Mouse (Mus musculus): ENCODE measurements around the gene Bpifb5.
"Not testable (repeated sequence)": the region's sequence is repeated elsewhere in the genome, so short reads cannot be mapped to it uniquely, and the experiment has no call there.

Bpifb5 gene

DNA sequence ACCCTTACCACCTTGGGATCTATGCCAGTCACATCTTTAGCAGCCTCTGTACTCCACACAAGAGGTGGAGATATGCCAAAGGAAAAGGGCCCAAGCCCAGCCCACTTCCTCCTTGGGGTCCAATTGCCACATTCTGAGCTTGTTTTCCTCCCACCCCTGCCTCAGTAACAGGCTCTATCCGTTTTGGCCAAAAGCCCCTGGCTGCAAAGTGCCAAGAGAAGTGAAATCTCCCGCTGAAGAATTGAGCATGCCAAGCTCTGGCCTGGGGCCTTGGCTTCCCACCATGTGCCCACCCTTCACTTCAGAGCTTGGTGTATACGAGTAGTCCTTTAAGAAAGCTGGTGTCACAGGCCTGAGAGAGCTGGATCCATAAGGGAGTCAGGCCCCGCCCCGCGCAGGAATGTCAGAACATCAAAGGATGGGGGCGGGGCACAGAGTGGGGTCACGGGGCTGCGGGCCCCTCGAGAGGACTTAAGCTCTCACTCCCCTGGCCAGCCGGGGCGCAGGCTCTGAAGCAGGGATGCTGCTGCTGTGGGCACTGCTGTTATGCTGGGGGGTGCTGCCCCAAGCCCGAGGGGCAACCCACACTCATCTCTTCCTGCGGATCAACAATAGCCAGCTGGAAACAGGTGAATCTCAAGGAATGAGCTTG, at the start of gene Bpifb5:
TSS of gene Bpifb5 (plus strand) at position 478 of the 652 bp plus-strand sequence.
- no peak for DNase-seq (ENCODE audit: low read depth, low spot score)

DNA sequence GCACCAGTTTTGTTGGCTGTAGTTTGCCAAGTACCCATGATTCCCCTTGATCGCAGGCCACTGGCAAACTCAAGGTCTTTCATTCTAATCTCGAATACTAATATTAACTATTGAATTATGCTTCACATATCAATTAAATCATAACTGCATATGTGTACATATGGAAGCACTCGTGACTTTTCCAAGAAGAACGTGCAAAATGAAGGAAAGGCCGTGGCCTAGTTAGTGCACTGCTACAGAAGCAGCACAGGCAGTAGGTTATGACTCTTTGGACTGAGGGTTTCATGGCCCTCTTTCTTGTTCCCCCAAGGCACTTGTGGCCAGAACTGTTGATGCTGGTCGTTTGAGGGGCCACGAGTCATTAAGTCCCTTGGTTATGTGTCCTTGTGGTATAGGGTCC, 41.6 kb upstream of the Bpifb5 start:
- not testable (repeated sequence) for DNase-seq (ENCODE audit: low read depth, low spot score)

DNA sequence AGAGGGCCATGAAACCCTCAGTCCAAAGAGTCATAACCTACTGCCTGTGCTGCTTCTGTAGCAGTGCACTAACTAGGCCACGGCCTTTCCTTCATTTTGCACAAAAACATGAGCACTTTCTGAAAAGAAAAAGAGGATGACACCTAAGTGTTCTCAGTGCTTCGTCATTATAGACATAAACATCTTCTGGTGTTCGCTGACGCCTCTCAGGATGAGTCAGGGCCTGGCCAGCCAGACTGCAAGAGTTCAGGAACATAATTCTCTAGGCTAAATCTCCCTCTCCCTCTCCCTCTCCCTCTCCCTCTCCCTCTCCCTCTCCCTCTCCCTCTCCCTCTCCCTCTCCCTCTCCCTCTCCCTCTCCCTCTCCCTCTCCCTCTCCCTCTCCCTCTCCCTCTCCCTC, 40.5 kb upstream of the Bpifb5 start:
- DNase-seq (ENCODE audit: low read depth, low spot score) = not testable (repeated sequence)

DNA sequence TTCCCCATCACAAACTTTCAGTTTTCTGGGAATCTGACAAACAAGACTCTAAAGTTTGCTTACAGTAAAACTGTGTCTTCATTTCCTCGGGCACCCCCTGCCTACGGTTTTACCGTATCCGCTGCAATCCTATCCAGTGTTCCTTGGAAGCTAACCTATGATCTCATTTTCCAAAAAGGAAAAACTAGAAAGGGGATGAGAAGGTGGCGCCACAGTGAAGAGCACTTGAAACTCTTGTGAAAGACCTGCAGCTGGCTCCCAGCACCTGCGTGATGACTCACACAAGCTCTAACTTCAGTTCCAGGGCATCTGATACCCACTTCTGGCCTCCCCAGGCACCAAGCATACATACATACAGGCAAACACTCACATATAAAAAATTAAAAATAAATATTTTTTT, 38.2 kb upstream of the Bpifb5 start:
- no peak for DNase-seq (ENCODE audit: low read depth, low spot score)

DNA sequence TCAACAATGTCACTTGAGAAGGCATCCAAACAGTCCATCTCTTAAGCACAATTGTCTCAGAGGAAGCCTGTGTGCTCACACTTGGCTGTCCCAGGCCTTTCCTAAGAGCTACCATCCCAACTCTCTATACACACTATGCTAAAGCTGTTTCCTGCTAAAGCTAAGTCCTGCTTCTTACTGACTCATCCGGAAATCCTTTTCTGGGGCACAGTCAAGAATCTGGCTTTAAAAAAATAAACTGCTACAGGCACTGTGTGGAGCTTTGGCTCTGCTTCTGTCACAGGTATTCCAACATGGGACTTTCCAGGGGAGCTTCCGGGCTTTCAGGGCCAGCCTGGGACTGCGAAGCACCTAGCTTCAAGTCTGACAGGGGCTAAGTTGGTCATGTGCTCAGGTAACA, 37.8 kb upstream of the Bpifb5 start:
- no peak for DNase-seq (ENCODE audit: low read depth, low spot score)

DNA sequence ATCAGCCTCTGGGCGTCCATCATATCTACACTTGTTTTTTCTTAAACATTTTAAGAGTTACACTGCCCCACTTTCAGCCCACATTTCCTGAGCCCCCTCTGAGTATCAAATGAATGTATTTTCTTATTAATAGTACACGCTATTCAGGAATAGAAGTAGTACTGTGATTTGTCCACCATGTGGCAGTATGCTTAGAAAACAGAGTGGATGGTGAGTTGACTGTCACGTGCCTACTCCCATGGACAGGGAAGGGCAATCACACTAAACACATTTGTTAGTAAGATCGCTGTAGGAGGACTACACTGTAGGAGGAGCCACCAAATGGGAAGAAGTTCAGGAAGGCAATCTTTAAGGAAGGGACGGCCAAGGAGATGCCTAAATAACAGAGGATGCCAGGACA, 36.1 kb upstream of the Bpifb5 start:
- DNase-seq (ENCODE audit: low read depth, low spot score) = no peak

DNA sequence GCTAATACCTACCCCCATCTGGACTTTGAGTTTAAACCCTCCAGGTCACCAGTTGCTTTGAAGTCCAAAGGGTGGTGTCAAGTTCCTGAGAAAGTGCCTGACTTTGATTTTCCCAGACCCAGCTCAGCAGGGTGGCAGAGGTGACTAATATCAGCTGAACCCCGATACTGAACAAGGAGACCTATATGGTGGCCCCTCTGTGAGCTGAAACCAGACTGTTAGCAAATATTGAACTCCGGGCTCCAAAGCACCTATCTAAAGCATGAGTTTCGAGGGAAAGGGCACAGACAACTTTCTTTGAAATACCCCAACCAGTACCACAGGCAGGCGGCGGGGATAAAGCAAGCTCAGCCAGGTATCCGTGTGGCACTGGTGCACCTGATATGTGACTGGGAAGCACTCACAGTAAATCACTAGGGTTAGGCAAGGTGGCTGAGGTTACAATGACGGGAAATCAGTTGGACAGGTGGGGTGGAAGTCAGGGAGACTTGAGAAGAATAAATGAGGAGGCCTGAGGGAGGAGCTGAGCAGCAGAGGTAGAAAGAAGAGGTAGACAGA, 33.6 kb upstream of the Bpifb5 start:
- no peak for DNase-seq (ENCODE audit: low read depth, low spot score)

DNA sequence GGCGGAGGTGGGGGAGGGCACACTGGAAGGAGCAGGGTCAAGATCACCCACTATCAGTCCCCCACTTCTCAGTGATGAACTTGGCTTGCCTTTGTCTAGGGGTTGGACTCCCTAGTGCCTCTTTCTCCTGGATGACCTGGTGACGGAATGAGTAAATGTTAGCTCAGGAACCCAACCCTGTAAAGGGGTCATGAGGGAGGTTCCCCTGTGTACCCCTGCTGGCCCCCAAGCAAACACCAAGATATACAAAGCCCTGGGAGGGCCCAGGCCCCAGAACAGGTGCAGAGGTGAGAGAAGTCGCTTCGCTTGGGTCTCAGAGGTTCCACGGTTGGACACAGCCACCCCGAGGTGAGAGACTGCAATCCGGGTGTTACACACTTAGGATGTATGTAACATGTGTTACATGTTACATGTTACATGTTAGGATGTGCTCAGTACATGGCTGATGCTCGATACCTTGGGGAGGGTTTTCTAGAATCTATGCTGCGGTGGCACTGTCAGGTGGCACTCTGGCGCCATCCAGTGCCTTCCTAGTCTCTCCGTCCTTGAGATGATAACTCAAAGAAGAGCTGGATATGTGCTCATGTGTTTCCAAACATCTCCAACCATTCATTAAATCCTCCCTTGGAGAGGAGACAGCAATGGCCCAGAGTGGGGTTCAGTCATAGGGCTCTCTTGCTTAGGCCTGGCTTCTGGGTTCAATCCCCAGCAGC, 32.8 kb upstream of the Bpifb5 start, which contains the start of gene Bpifb1:
TSS of gene Bpifb1 (plus strand) at position 273 of the 713 bp plus-strand sequence.
- no peak for DNase-seq (ENCODE audit: low read depth, low spot score)

DNA sequence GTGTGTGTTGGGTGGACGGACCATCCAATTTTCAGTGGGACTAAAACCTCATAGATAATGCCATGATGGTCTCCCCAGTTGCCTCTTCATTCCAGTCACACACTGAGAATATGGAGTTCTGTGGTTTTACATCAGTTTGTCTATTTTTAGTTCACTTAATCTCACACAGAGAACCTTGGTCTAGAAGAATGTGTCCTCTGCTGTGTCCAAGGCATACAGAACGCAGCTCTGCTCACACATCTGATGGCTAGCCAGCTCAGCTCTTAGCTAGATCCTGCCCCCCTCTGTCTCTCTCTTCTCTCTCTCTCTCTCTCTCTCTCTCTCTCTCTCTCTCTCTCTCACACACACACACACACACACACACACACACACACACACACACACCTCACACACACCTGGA, 31.4 kb upstream of the Bpifb5 start:
- no peak for DNase-seq (ENCODE audit: low read depth, low spot score)

DNA sequence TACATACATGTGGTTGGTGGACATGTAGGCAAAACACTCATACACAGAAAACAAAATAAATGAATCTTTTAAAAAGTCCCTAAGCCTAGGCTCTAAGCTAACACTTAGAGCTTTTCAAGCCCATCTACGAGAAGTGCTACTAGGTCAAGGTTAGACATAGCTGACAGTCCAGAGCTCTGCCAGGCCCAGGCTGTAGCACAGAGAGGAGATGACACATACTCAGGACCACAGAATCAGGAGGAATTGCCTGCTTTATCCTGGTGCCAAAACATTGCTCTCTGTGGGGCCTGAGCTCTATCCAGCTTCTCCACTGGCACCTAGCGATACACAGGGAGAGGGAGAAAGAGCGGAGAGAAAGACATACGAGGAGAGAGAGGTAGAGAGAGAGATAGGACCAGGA, 30.5 kb upstream of the Bpifb5 start:
- DNase-seq (ENCODE audit: low read depth, low spot score) = no peak

DNA sequence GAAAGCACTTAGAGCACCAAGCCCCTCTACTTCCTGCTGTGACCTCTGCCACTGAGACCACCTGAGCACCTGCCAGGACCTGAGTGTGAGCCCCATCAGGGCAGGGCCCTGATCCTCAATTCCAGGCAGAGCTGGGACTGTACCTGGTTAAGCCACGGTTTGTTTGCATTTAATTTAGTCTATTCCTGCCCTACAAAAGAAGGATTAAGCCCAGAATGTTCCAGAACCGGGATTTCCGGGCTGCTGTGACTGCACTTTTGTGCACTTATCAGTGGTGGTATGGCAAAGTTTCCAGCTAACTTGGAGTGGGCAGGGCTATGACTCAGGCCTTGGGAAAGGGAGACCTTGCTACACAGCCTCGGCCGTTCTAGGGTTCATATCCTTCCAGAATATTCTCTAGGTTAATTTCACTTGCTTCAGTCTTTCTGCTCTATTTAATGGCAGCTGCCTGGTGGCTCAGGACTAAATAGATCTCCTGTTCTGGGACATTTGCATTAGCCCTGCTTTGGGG, 29.5 kb upstream of the Bpifb5 start:
- DNase-seq (ENCODE audit: low read depth, low spot score) = no peak

DNA sequence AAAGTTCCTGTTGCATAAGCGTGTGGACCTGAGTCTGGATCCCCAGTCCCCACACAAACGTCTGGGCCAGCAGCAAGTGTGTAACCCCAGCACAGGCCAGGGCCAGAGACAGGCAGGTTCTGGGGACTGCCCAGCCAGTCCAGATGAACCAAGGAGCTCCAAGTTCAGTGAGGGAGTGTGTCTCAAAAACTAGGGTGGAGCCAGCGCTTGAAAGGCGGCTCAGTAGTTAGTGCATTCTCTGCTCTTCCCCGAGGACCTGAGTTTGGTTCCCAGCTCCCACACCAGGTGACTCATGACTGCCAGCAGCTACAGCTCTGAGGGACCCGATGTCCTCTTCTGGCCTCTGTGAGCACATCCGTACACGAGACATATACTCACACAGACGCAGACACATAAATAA, 26.5 kb upstream of the Bpifb5 start:
- DNase-seq (ENCODE audit: low read depth, low spot score) = no peak

DNA sequence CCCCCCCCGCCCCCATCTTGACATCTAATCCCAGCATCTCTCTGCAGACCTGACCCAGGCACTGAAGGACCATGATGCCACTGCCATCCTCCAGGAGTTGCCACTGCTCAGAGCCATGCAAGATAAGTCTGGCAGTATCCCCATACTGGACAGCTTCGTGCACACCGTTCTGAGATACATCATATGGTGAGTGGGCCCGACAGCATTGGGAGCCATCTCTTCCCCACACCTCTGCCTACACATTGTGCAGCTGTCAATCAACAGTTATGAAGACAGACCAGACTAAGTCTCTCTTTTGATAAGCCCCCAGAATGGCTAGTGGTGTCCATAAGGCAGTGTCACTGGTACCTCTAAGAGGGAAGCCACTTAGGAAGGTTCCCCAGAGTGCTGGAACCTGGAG, 18.9 kb upstream of the Bpifb5 start:
- no peak for DNase-seq (ENCODE audit: low read depth, low spot score)

DNA sequence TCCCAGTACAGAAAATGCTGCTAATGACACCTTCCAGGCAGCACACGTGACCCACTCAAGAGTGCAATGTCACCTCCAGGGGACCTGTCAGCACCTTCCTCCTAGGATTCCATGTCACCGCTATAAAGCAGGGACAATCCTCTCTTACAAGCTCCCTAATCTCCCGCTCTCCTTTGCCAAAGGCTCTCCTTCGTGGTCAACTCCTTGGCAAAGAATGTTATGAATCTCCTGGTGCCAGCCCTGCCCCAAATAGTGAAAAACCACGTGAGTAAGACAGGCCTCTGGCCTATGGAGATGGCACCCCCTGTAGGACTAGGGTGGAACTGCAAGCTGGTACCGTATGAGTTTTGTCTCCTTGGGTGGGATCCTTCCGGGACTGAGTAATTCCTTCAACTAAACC, 16.6 kb upstream of the Bpifb5 start:
- DNase-seq (ENCODE audit: low read depth, low spot score) = no peak

DNA sequence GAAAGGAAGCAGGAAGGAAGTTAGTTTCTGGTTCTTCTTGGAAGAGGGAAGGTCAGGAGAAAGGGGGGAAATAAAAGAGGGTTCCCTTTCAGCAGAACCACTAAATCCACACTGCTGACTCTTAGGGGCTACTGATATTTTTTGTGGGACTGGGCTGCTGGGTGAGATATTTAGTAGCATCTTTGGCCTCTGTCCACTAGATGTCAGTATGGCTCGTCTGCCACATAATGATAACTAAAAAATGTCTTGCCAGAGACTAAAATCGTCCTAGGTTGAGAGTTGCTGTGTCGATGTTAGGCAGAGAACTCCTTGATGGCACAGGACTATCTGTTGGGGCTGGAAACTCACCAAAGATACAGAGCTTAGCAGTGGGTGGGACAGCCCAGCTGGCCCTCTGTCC, 14.4 kb upstream of the Bpifb5 start:
- no peak for DNase-seq (ENCODE audit: low read depth, low spot score)

DNA sequence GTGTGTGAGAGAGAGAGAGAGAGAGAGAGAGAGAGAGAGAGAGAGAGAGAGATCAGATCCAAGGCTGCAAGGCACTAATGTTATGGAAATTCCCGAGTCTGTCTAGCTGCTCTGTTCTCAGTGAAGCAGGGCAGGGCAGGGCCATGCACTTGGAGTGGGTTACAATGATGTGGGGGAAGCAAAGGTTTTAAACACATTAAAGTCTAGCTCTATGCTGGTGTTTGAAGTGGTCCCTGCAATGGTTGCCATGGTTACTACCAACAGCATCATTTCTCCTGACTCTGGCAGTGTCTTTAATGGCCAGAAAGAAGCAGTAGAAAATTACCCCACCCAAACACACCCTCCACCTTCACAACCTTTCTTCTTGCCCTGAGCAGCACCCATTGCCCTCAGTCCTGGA, 12.4 kb upstream of the Bpifb5 start:
- no peak for DNase-seq (ENCODE audit: low read depth, low spot score)

DNA sequence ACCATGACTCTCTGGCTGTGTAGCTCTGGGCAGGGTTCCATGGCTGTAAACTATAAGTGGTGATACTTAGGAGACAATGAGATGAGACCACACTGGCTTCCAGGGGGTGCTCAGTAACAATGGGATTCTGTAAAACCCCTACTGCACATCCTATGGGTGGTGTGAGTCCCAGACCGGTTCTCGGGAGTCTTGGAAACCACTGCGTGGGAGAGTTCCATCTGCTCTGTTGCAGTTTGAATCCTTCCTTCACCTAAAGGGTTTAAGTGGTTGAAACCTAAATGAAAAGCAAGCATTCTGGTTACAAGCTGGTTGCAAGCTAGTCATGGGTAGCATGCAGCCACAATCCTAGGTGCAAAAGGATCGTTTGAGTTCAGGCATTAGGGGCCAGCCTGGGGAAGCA, 11.7 kb upstream of the Bpifb5 start:
- no peak for DNase-seq (ENCODE audit: low read depth, low spot score)

DNA sequence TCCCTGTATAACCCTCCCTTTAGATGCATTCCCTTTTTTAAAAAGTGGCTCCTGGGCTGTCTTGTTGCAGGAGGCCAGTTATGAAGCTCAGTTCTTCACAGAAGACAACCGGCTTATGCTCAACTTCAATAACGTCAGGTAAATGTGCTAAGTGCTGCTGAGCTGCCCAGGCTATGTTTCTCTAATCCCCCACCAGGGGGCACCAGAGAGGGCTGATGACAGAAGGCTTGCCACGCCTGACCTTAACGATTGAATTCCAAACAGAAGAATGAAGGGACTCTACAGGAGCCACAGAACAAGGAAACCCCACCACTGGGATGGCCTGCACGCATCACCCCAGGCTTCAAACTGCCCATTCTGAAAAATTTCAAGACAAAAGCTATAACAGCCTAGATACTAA, 8.4 kb upstream of the Bpifb5 start:
- peak; percentile 53 for DNase-seq (ENCODE audit: low read depth, low spot score)

DNA sequence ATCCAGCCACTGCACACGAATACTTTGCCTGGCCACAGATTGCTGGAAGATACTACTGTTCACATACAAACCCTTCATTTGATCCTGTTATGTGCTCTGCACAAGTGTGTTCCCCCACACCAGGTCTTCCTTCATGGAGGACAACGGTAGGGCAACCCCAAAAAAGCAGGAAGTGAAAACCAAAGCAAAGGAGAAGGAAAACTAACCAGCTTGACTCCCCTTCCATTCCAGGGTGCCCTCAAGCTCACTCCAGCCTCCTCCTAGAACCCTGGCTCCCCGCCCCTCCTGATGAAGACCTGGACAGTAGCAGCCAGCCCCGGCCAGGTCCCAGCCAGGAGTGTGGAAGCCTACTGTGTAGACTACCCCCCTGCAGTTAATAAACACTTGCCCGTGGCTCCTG, 3.6 kb upstream of the Bpifb5 start:
- no peak for DNase-seq (ENCODE audit: low read depth, low spot score)

DNA sequence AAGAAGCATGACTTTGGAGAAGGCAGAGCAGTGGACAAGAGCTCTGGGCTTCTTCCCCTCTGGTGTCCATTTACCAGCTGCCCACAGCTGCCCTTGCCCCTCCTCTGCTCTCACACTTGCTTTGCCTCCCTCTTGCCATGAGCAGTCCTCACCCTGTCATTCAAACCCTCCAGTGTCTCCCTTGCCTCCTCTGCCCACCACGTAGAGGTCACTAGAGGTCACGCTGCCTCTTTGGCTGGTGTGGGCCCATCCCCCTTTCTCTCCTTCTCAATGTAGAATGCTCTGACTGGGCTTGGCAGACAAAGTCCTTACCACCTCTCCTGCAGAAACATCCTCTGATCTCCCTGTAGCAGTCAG, 353 bp downstream of the Bpifb5 start:
- DNase-seq (ENCODE audit: low read depth, low spot score) = no peak

DNA sequence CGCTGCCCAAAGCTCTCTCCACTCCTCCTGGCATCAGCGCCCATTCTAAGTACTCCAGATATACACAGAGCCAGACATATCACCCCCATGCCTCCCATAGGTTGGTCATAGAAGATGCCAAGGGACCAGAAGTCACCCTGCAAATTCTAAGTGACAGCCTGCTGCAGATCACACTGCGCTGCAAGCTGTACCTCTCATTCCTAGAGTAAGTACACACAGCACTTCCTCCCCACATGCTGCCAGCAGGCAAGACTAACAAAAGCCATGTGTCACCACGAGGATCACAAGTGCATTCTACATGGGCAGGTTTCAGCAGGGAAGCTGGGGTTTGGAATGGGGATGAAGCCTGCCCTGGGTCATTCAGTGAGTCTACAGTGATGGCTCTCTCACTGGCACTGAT, 3.4 kb downstream of the Bpifb5 start:
- no peak for DNase-seq (ENCODE audit: low read depth, low spot score)

DNA sequence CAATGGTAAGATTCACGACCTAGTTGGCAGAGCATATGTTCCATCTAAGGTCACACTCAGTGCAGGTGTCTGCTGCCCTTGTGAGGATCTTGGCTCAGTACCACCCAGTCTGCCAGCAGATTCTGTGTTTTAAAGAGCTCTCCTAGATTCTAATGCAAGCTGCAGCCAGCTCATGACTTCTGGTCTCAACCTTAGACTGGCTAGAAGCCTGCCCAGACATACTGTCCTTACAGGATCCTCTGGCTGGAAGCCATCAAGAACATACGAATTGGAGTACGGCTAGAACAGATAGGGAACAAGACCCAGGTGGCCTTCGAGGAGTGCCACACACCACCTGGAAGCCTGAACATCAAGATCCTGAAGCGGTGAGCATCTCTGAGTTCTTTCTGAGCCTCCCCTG, 4.3 kb downstream of the Bpifb5 start:
- no peak for DNase-seq (ENCODE audit: low read depth, low spot score)

DNA sequence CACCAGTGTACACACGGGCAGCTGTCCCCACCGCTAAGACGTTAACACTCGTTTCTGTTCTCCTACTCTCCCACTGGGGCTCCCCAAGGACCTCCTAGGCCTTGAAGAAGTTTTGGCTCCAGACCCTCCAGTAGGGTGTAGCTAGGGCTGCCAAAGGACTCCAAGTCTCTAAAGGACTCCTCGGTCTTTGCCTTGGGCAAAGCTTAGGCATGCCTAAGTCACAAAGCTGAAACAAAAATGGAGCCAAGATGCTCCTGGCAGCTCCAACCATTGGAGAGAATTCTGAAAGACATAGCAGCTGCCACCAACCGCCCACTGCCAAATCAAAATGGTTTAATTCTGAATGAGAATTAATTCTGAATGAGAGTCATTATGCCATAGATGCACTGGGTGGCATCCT, 9.9 kb downstream of the Bpifb5 start:
- no peak for DNase-seq (ENCODE audit: low read depth, low spot score)
